Mouse (Mus musculus): ENCODE results near the gene Pam16.

GRCm38 (mm10) chr16:4602189-4602588 is 22.6 kb downstream of the Pam16 start:
- TF ChIP-seq CTCF (conservative IDR thresholded peaks at IDR 0.05; ENCODE audit: low read length) (no peak), NANOG (IDR thresholded peaks at IDR 0.05; ENCODE audit: borderline replicate concordance, low read length) (no peak; the same call in 1 of the 2 replicates)
